Mouse (Mus musculus): Measurements from ENCODE around the gene Ankrd26. TPM values are rescaled to one million over a fixed set of nuclear protein-coding genes. Genes with fewer than 3 reads are reported as not detected.
"Not testable (repeated sequence)": the region's sequence is repeated elsewhere in the genome, so short reads cannot be mapped to it uniquely, and the experiment has no call there.

Ankrd26 gene
- polyA plus RNA-seq, 1 experiment from 2014 or later, result 23.5 TPM

- Histone ChIP-seq H3K9me3 (no peaks in the 10 kb centered on the region), H3K27ac (replicated peaks) (no peak overlapping the region)
Observed at GRCm38 (mm10) chr6:118567816-118568215, 5.8 kb upstream of the Ankrd26 start.

GRCm38 (mm10) chr6:118561225-118561624 is 801 bp downstream of the Ankrd26 start:
- WGBS, result 87% methylated on average over 8 of the region's 8 CpGs
- H3K4me2 ChIP-seq (replicated peaks), result peak overlapping the region; percentile 95

More at GRCm38 (mm10) chr6:118567816-118568215, 5.8 kb upstream of the Ankrd26 start:
- ATAC-seq (ENCODE audit: low FRiP score, low read depth), result no peak
- Histone ChIP-seq H3K4me2 (replicated peaks) (no peak overlapping the region), H3K4me3 (no peak overlapping the region), H3K27me3 (no peaks in the 10 kb centered on the region), H3K9ac (replicated peaks) (no peak overlapping the region), H3K36me3 (no peaks in the 10 kb centered on the region), H3K4me1 (peaks cover 10% of the 10 kb centered on the region; the same call in 1 of the 2 replicates)
- 88% methylated on average over 3 of the region's 3 CpGs for WGBS

GRCm38 (mm10) chr6:118538627-118539026 is 23.4 kb downstream of the Ankrd26 start:
- no peaks in the 10 kb centered on the region for H3K27me3 ChIP-seq
- H3K36me3 ChIP-seq, result peaks cover 73% of the 10 kb centered on the region
- no peak overlapping the region for H3K9ac ChIP-seq (replicated peaks)
- no peak overlapping the region for H3K27ac ChIP-seq (replicated peaks)
- 91% methylated on average over 4 of the region's 4 CpGs for WGBS
- ATAC-seq (ENCODE audit: low FRiP score, low read depth), result no peak
- H3K4me3 ChIP-seq, result no peak overlapping the region
- no peaks in the 10 kb centered on the region for H3K9me3 ChIP-seq
- H3K4me1 ChIP-seq, result no peaks in the 10 kb centered on the region
- H3K4me2 ChIP-seq (replicated peaks), result no peak overlapping the region

More at GRCm38 (mm10) chr6:118561225-118561624, 801 bp downstream of the Ankrd26 start:
- H3K36me3 ChIP-seq, result peaks cover 23% of the 10 kb centered on the region
- H3K27me3 ChIP-seq, result no peaks in the 10 kb centered on the region
- H3K9ac ChIP-seq (replicated peaks), result peak overlapping the region; percentile 85
- peaks cover 30% of the 10 kb centered on the region for H3K4me1 ChIP-seq
- ATAC-seq (ENCODE audit: low FRiP score, low read depth), result no peak
- H3K9me3 ChIP-seq, result no peaks in the 10 kb centered on the region
- H3K27ac ChIP-seq (replicated peaks), result no peak overlapping the region
- peak overlapping the region; percentile 66 for H3K4me3 ChIP-seq

- H3K27ac ChIP-seq (replicated peaks); H3K27me3 ChIP-seq; H3K4me3 ChIP-seq; H3K4me2 ChIP-seq (replicated peaks); H3K4me1 ChIP-seq; ATAC-seq (ENCODE audit: low FRiP score, low read depth); H3K9me3 ChIP-seq; H3K9ac ChIP-seq (replicated peaks): not testable (repeated sequence)
- peaks cover 67% of the 10 kb centered on the region for H3K36me3 ChIP-seq
Observed at GRCm38 (mm10) chr6:118537201-118537600, 24.8 kb downstream of the Ankrd26 start.

DNA sequence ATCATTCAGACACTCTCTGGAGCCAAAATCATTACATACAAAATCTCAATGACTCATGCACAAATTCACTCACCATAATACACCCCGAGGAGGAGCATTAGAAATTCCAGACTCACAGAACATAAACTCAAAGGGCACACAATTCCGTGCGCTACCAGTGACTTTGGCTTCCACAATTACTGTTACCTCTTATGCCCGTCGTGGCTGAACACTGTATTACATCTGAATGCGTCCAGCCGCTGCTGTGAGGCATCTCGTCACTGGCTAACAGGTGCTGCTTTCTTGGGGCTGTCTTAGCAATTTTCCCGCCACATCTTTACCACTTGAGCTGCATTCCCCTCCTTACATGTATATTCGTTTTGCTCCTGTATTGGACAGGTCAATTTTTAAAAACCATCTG is 26.7 kb downstream of the Ankrd26 start:
- H3K4me2 ChIP-seq (replicated peaks), result no peak overlapping the region
- H3K9ac ChIP-seq (replicated peaks), result no peak overlapping the region
- no peaks in the 10 kb centered on the region for H3K9me3 ChIP-seq
- H3K36me3 ChIP-seq, result peaks cover 75% of the 10 kb centered on the region
- H3K4me3 ChIP-seq, result no peak overlapping the region
- WGBS, result 92% methylated on average over 10 of the region's 10 CpGs
- no peak for ATAC-seq (ENCODE audit: low FRiP score, low read depth)
- H3K4me1 ChIP-seq, result no peaks in the 10 kb centered on the region
- no peak overlapping the region for H3K27ac ChIP-seq (replicated peaks)
- H3K27me3 ChIP-seq, result no peaks in the 10 kb centered on the region

DNA sequence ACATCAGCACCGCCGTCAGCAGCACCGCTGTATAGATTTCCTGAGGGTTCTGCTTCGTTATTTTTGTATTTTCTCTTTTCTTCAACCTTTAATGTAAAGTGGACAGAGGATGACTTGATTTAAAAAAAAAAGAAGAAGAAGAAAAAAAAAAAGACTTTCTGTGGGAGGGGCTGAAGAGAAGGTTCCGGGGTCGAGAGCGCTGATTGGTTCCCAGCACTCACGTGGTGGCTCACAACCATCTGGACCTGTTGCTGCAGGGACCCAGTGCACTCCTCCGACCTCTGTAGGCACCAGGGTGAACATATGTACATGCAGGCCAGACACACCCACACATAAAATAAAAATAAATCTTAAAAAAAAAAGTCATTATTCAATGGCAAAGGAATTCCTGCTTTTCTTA is 28.6 kb downstream of the Ankrd26 start:
- no peak for ATAC-seq (ENCODE audit: low FRiP score, low read depth)
- WGBS, result 87% methylated on average over 9 of the region's 9 CpGs
- Histone ChIP-seq H3K4me2 (replicated peaks) (no peak overlapping the region), H3K9ac (replicated peaks) (no peak overlapping the region), H3K36me3 (peaks cover 71% of the 10 kb centered on the region), H3K4me3 (no peak overlapping the region), H3K9me3 (no peaks in the 10 kb centered on the region), H3K27ac (replicated peaks) (no peak overlapping the region), H3K27me3 (no peaks in the 10 kb centered on the region), H3K4me1 (no peaks in the 10 kb centered on the region)

- Histone ChIP-seq H3K36me3 (peaks cover 80% of the 10 kb centered on the region), H3K9ac (replicated peaks) (no peak overlapping the region), H3K4me2 (replicated peaks) (no peak overlapping the region), H3K4me1 (no peaks in the 10 kb centered on the region), H3K27ac (replicated peaks) (no peak overlapping the region), H3K4me3 (no peak overlapping the region), H3K9me3 (no peaks in the 10 kb centered on the region), H3K27me3 (no peaks in the 10 kb centered on the region)
- ATAC-seq (ENCODE audit: low FRiP score, low read depth), result no peak
- 93% methylated on average over 7 of the region's 7 CpGs for WGBS
Observed at GRCm38 (mm10) chr6:118520668-118521067, 41.4 kb downstream of the Ankrd26 start.

DNA sequence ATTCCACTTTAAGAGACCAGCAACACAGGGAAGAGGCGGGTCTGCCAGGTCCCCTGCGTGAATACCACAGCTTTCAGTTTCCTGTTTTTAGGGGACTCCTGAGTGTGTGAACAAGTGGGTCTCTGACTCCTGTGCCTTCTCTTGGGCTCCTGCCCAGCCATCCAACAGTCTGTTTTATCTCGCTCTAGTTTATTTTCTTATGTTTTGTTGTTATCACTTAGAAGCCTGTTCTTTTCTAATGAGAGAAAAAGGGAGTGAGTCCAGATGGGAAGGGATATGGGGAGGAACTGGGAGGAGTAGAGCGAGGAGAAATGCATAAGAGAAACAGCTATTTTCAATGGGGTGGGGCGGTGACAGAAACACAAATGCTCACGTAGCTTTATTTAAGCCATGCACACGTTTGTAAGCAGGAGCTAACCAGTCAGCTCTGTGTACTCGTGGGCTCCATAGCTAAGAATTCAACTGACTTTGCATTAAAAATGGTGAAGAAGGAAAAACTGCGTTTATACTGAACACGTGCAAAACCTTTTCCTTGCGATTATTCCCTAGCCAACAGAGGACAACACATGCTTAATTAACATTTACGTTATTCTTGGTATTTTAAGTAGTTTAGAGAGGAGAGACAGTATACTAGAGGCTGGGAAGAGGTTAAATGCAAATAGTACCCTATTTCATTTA is 48.6 kb downstream of the Ankrd26 start:
- H3K36me3 ChIP-seq, result peaks cover 72% of the 10 kb centered on the region
- no peak overlapping the region for H3K9ac ChIP-seq (replicated peaks)
- H3K4me1 ChIP-seq, result no peaks in the 10 kb centered on the region
- H3K27ac ChIP-seq (replicated peaks), result no peak overlapping the region
- H3K4me3 ChIP-seq, result no peak overlapping the region
- no peak for ATAC-seq (ENCODE audit: low FRiP score, low read depth)
- 93% methylated on average over 12 of the region's 12 CpGs for WGBS
- H3K9me3 ChIP-seq, result no peaks in the 10 kb centered on the region
- no peak overlapping the region for H3K4me2 ChIP-seq (replicated peaks)
- H3K27me3 ChIP-seq, result no peaks in the 10 kb centered on the region

- no peak overlapping the region for H3K4me2 ChIP-seq (replicated peaks)
- no peak overlapping the region for H3K9ac ChIP-seq (replicated peaks)
- WGBS, result 94% methylated on average over 7 of the region's 7 CpGs
Observed at GRCm38 (mm10) chr6:118499010-118499409, 63.0 kb downstream of the Ankrd26 start.

DNA sequence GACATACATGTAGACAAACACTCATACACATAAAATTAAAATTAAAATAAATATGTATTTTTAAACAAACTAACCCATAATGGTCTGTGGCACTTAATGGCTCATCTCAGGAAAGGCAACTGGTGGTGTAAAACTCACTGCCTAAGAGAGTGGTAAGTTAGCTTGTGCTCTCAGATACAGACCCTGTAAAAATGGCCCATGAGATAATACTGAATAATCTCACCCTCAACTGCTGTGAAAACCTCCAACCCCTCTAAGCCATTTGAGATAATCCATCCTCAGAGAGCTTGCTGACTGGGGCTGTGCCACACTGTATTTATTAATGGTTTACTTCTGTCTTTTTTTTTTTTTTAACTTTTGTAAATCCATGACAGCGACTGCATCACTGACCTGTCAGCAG is 79.9 kb downstream of the Ankrd26 start:
- WGBS, result 92% methylated on average over 1 of the region's 1 CpGs
- Histone ChIP-seq H3K4me1 (peaks cover 16% of the 10 kb centered on the region), H3K27ac (replicated peaks) (no peak overlapping the region), H3K4me2 (replicated peaks) (no peak overlapping the region), H3K27me3 (peaks cover 36% of the 10 kb centered on the region), H3K9ac (replicated peaks) (no peak overlapping the region), H3K9me3 (no peaks in the 10 kb centered on the region), H3K36me3 (no peaks in the 10 kb centered on the region), H3K4me3 (no peak overlapping the region)
- ATAC-seq (ENCODE audit: low FRiP score, low read depth), result no peak

More at GRCm38 (mm10) chr6:118499010-118499409, 63.0 kb downstream of the Ankrd26 start:
- peaks cover 29% of the 10 kb centered on the region for H3K36me3 ChIP-seq
- no peaks in the 10 kb centered on the region for H3K4me1 ChIP-seq
- H3K4me3 ChIP-seq, result no peak overlapping the region
- ATAC-seq (ENCODE audit: low FRiP score, low read depth), result no peak
- no peaks in the 10 kb centered on the region for H3K27me3 ChIP-seq
- no peak overlapping the region for H3K27ac ChIP-seq (replicated peaks)
- no peaks in the 10 kb centered on the region for H3K9me3 ChIP-seq

- peak; percentile 88 for ATAC-seq (ENCODE audit: low FRiP score, low read depth)
- Histone ChIP-seq H3K36me3 (no peaks in the 10 kb centered on the region), H3K27me3 (peaks cover 47% of the 10 kb centered on the region), H3K4me1 (peaks cover 17% of the 10 kb centered on the region), H3K4me3 (peak within 1 kb of the TSS; percentile 57), H3K9ac (replicated peaks) (peak within 1 kb of the TSS; percentile 71), H3K4me2 (replicated peaks) (peak within 1 kb of the TSS; percentile 73), H3K9me3 (no peaks in the 10 kb centered on the region), H3K27ac (replicated peaks) (peak within 1 kb of the TSS; percentile 84)
- WGBS, result under 1% methylated on average over 40 of the region's 57 CpGs
Observed at GRCm38 (mm10) chr6:118478957-118479708, 82.9 kb downstream of the Ankrd26 start, which contains the start of gene Zfp9. Gene Zfp9 (minus strand): TSS chr6:118479320.
